Mouse (Mus musculus): ENCODE results near the gene Pak4. TPM values are rescaled to one million over a fixed set of nuclear protein-coding genes. Genes with fewer than 3 reads are reported as not detected.
"Not testable (repeated sequence)": the region's sequence is repeated elsewhere in the genome, so short reads cannot be mapped to it uniquely, and the experiment has no call there.

The Pak4 gene
- polyA plus RNA-seq, 1 experiment from 2014 or later: 36.1 TPM

DNA sequence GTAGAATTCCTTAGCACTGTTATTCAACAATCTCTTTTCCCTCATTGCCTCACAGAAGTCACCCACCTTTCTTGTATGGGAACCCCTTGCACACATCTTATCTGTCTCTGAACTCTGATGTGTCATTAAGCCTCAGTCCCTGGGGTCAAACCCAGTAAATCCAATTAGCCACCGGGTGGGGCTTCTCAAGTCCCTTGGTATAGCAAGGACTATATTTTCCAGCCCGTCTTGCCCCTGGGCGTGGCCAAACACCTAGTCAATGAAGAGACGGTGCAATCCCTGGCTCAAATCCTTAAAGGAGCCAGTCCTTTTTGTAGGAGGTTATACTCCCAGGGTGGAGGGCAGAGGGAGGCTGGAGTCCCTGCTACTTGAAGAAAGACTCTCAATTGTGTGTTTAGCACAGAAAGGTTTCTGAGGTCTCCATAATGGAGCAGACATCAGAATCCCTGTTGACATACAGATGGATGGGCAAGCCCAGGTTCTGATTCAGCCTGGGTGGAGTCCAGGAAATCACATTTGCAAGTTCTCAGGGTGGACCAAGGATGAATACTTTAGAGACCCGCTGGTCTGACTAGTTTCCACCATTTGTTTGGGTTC lies 41.9 kb downstream of the Pak4 start:
- no peak overlapping the region for H3K9ac ChIP-seq
- no peak overlapping the region for H3K4me3 ChIP-seq
- WGBS: 7% methylated on average over 5 of the region's 5 CpGs
- H3K27ac ChIP-seq: no peak overlapping the region
- no peaks in the 10 kb centered on the region for H3K27me3 ChIP-seq
- peaks cover 26% of the 10 kb centered on the region for H3K36me3 ChIP-seq (ENCODE audit: poor library complexity, severe bottlenecking)
- no peaks in the 10 kb centered on the region for H3K4me1 ChIP-seq
- no peak for ATAC-seq
- H3K4me2 ChIP-seq: no peak overlapping the region
- H3K9me3 ChIP-seq (replicated peaks): 0 out of 2 replicates have a peak, but pooled peaks cover 3% of the 10 kb centered on the region

DNA sequence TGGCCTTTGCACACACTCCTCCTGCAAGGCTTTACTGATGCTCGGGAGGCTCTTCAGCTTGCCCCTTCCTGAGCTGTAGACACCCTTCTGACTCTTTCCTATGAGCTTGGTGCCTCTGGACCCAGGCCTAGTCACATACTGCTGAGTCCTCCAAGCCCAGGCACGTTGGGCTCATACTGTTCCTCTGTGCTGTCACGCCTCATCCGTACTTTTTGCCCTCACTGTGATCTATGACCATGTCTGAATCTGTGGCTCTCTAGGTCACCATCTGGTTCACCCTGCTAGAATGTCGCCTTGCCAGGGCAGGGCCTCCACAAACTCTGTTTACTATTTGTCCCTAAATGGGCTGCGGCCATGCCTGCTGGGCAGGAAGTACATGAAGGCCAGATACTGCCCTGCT lies 44.9 kb downstream of the Pak4 start:
- Histone ChIP-seq H3K9ac (no peak overlapping the region), H3K4me3 (no peak overlapping the region), H3K27ac (no peak overlapping the region), H3K4me2 (no peak overlapping the region), H3K9me3 (replicated peaks) (0 out of 2 replicates have a peak, but pooled peaks cover 3% of the 10 kb centered on the region), H3K4me1 (no peaks in the 10 kb centered on the region), H3K27me3 (peaks cover 6% of the 10 kb centered on the region; the same call in 1 of the 2 replicates), H3K36me3 (ENCODE audit: poor library complexity, severe bottlenecking) (no peaks in the 10 kb centered on the region)
- WGBS: 95% methylated on average over 6 of the region's 6 CpGs
- ATAC-seq: no peak

DNA sequence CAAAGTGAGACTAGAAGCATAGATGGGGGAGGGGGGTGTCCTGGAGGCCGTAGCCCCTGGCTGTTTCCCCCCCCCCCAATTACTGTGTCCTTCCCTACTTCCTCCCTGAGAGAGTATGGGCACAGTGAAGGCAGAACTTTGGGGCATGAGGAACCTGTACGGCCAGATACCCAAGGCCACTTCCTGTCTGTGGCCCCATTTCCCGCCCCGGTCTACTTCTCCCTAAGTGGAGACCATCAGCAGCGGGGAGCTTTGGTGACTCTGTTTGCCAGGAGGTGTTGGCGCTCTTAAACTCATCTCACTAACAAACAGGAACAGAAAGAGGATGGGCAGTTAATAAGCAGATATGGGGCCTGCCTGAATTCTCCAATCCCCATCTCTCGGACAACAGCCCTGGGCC lies 50.4 kb downstream of the Pak4 start:
- H3K4me3 ChIP-seq: no peak overlapping the region
- no peak overlapping the region for H3K4me2 ChIP-seq
- no peak overlapping the region for H3K27ac ChIP-seq
- no peak overlapping the region for H3K9ac ChIP-seq
- peaks cover 58% of the 10 kb centered on the region for H3K27me3 ChIP-seq
- no peak for ATAC-seq
- 70% methylated on average over 7 of the region's 7 CpGs for WGBS
- H3K4me1 ChIP-seq: peaks cover 19% of the 10 kb centered on the region
- no peaks in the 10 kb centered on the region for H3K9me3 ChIP-seq (replicated peaks)
- H3K36me3 ChIP-seq (ENCODE audit: poor library complexity, severe bottlenecking): no peaks in the 10 kb centered on the region

DNA sequence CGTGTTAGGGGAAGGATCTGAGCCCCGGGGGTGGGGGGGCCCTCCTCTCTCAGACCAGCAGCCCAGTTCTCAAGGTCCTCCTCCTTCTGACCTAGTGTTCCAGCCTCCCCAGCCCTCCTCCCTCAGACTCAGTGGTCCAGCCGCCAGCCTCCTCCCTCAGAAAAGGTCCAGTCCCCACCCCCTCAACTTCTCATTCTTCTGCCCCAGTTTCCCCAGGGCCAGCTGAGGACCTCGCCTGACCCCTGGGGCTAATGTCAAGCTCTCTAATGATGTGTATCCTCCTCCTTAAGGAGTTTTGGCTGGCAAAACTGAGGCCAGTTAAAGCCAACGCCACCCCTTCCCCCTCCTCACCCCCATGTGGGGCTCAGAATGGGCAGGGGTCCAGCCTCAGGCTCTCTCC lies 50.8 kb downstream of the Pak4 start, which contains the start of gene Nccrp1:
TSS of gene Nccrp1 (minus strand) at position 101 of the 400 bp plus-strand sequence.
- Histone ChIP-seq H3K27ac (no peak within 1 kb of the TSS), H3K4me2 (peak within 1 kb of the TSS; percentile 58), H3K9ac (peak within 1 kb of the TSS; percentile 38), H3K27me3 (peaks cover 58% of the 10 kb centered on the region), H3K9me3 (replicated peaks) (no peaks in the 10 kb centered on the region), H3K4me1 (peaks cover 19% of the 10 kb centered on the region), H3K4me3 (peak within 1 kb of the TSS; percentile 30), H3K36me3 (ENCODE audit: poor library complexity, severe bottlenecking) (no peaks in the 10 kb centered on the region)
- WGBS: 13% methylated on average over 3 of the region's 5 CpGs
- no peak for ATAC-seq

DNA sequence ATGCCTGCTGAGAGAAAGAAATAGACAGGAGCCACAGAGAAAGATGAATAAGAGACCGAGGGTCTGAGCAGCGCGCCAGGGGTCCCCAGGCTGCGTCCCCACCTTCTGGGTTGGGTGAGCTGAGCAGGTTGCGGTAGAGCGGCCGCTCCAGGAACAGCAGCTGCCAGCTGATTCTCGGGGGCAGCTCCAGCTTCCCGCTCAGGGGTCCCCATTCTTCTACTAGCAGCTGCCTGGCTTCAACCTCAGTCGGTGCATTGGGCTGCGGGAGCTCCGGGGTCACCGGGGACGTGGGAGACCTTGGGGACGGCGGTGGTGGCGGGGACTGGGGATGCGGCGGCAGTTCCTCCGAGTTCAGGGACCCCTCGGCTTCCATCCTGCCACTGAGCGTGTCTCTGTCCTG lies 51.3 kb downstream of the Pak4 start:
- Histone ChIP-seq H3K9me3 (replicated peaks) (no peaks in the 10 kb centered on the region), H3K27ac (no peak overlapping the region), H3K4me2 (peak overlapping the region; percentile 58), H3K27me3 (peaks cover 58% of the 10 kb centered on the region), H3K4me1 (peaks cover 19% of the 10 kb centered on the region), H3K36me3 (ENCODE audit: poor library complexity, severe bottlenecking) (no peaks in the 10 kb centered on the region), H3K4me3 (peak overlapping the region; percentile 30), H3K9ac (peak overlapping the region; percentile 38)
- no peak for ATAC-seq
- 3% methylated on average over 22 of the region's 22 CpGs for WGBS

DNA sequence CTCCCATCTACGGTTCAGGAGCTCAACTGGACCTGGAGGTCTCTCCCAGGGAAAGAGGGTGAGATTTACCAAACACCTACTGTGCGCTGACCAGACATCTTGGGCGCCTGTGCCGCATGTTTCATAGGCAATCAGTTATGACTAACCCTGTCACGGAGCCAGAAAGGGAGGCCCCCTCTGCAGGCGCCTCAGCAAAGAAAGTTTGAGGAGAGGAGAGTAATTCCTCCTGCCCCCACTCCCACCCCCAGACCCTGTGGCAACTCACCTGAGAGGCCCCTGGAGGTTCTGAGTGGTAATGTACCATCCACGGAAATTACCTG lies 52.1 kb downstream of the Pak4 start:
- H3K9me3 ChIP-seq (replicated peaks): no peaks in the 10 kb centered on the region
- H3K4me1 ChIP-seq: peaks cover 19% of the 10 kb centered on the region
- H3K9ac ChIP-seq: no peak overlapping the region
- no peak for ATAC-seq
- no peak overlapping the region for H3K27ac ChIP-seq
- no peak overlapping the region for H3K4me2 ChIP-seq
- no peak overlapping the region for H3K4me3 ChIP-seq
- peaks cover 58% of the 10 kb centered on the region for H3K27me3 ChIP-seq
- 51% methylated on average over 7 of the region's 7 CpGs for WGBS
- H3K36me3 ChIP-seq (ENCODE audit: poor library complexity, severe bottlenecking): no peaks in the 10 kb centered on the region

DNA sequence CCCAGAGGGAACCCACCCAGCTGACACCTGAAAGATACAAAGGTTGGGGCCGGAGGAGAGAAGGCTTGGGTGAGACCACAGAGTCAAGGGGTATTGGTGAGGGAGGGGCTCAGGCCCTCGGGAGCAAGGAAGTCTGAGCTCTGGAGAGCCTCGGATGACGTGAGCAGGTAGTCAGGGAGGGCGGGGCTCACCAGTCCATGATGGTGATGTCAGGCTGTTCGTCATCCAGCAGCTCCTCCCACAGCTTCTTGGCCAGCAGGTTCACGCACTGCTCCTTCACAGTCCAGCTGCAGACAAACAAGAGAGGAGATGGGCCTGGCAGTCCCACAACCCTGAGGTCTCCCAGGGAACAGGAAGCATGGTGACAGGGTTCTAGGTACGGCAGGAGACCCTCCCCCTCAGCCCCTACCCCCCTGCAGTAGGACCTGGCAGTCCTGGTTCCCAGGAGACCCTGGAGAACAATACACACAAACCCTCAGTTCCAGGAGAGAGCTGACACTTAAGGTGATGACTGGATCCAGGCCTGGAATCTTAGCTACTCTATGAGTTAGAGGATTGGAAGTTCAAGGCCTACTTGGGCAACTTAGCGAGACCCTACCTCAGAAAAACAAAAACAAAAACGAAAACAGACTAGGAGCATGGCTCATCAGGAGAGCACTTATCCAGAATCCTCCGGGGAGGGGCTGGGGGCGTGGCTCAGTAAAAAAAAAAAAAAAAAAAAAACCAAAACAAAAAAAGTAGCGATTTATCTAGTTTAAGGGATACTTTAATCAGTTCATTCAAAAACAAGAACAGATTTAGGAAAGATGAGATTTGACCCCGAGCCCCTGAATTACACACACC lies 52.7 kb downstream of the Pak4 start:
- no peak for ATAC-seq
- Histone ChIP-seq H3K9ac (no peak overlapping the region), H3K4me2 (no peak overlapping the region), H3K27me3 (peaks cover 58% of the 10 kb centered on the region), H3K9me3 (replicated peaks) (no peaks in the 10 kb centered on the region), H3K27ac (no peak overlapping the region), H3K36me3 (ENCODE audit: poor library complexity, severe bottlenecking) (no peaks in the 10 kb centered on the region), H3K4me3 (no peak overlapping the region), H3K4me1 (peaks cover 19% of the 10 kb centered on the region)
- 24% methylated on average over 14 of the region's 14 CpGs for WGBS

DNA sequence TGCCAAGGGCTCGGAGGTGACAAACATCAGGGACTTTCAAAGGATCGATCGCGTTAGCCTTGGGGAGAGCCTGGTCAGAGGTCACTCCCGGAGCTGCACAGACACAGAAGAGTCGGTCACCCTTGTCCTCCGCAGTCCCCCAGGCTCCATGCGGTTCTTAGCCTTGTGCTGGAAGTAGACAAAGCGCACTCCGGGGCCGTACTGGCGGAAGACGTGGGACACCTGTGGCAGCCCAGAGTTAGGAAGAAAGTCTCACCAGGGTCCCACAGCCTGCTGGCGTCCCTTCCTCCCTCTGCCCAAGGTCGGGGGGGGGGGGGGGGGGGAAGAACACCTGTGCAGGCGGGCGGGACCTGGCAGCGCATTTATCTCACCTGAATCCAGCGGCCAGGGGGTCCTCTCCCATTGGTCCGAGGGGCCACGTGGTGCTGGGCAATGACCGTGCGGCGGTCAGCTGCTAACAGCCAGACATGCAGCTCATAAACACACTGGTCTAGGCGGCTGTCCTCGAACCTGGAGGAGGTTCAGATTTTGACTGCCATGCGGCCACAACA lies 53.9 kb downstream of the Pak4 start:
- no peak overlapping the region for H3K27ac ChIP-seq
- peaks cover 19% of the 10 kb centered on the region for H3K4me1 ChIP-seq
- H3K27me3 ChIP-seq: peaks cover 58% of the 10 kb centered on the region
- no peak overlapping the region for H3K9ac ChIP-seq
- no peaks in the 10 kb centered on the region for H3K9me3 ChIP-seq (replicated peaks)
- H3K36me3 ChIP-seq (ENCODE audit: poor library complexity, severe bottlenecking): no peaks in the 10 kb centered on the region
- H3K4me2 ChIP-seq: peak overlapping the region; percentile 46
- no peak for ATAC-seq
- WGBS: 3% methylated on average over 22 of the region's 27 CpGs
- peak overlapping the region; percentile 13; the same call in 1 of the 2 replicates for H3K4me3 ChIP-seq

DNA sequence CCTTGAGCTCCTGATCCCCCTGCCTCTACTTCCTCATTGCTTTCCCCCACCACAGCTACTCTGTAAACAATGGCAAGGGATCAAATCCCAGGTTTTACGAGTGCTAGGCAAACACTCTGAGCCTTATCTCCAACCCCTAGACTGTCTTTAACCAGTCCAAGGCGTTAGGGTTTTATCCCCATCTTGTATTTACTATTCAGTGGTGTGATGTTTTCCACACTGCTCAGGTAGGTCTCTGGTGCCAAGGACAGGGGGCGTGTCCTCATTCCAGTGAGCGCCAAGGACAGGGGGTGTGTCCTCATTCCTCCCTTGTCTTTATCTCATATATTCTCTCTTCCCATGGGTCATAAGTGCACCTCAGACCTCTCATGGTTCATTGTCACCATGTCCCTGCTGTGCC lies 57.5 kb downstream of the Pak4 start, which contains the start of gene Sycn:
TSS of gene Sycn (plus strand) at position 360 of the 400 bp plus-strand sequence.
- Histone ChIP-seq H3K27me3 (peaks cover 26% of the 10 kb centered on the region), H3K9ac (no peak within 1 kb of the TSS), H3K4me2 (no peak within 1 kb of the TSS), H3K4me1 (peaks cover 7% of the 10 kb centered on the region; the same call in 1 of the 2 replicates), H3K4me3 (no peak within 1 kb of the TSS), H3K36me3 (ENCODE audit: poor library complexity, severe bottlenecking) (no peaks in the 10 kb centered on the region), H3K27ac (no peak within 1 kb of the TSS), H3K9me3 (replicated peaks) (no peaks in the 10 kb centered on the region)
- WGBS: 82% methylated on average over 4 of the region's 4 CpGs
- no peak for ATAC-seq

DNA sequence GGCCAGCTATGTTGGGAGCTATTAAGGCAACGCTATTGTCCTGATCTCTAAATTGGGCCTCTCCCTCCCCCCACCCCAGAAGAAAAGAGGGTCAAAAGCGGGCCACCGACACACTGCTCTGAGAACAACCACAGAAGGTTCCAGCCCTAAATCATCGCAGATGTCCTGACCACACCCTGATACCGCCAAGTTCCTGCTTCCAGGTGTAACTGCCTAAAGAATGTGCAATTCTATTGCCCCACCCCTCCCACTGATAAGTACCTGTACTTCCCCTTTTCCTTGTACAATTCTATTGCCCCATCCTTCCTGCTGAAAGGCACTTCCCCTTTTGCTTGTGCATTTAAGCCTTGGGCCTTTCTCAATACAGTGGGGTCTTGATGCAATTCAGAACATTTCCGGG lies 59.1 kb downstream of the Pak4 start:
- H3K27ac ChIP-seq: not testable (repeated sequence)

DNA sequence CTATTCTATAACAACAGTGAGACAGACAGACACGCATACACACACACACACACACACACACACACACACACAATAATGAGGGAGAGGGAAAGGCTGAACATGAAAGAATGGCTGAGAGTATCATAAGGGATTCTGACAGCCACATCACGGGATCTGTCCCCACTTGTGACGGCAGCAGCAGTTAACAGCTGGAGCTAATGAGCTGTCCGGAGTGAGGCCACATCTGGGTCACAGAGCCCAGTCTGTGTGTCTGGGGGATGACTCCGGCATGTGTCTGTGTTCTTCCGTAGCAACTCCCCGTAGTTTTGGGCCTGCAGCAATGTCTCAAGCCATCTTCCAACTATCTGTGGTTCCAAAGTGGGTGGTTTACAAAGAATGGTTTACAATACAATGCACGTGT lies 66.0 kb downstream of the Pak4 start:
- WGBS: 88% methylated on average over 8 of the region's 8 CpGs
- Histone ChIP-seq H3K4me3 (no peak overlapping the region), H3K4me1 (no peaks in the 10 kb centered on the region), H3K9ac (no peak overlapping the region), H3K9me3 (replicated peaks) (no peaks in the 10 kb centered on the region), H3K27me3 (0 out of 2 replicates have a peak, but pooled peaks cover 3% of the 10 kb centered on the region), H3K4me2 (no peak overlapping the region), H3K27ac (no peak overlapping the region), H3K36me3 (ENCODE audit: poor library complexity, severe bottlenecking) (no peaks in the 10 kb centered on the region)
- no peak for ATAC-seq

More for the DNA sequence above, 59.1 kb downstream of the Pak4 start:
- not testable (repeated sequence) for ATAC-seq; H3K9me3 ChIP-seq (replicated peaks); H3K4me1 ChIP-seq; H3K36me3 ChIP-seq (ENCODE audit: poor library complexity, severe bottlenecking); H3K9ac ChIP-seq; H3K4me2 ChIP-seq; H3K27me3 ChIP-seq; H3K4me3 ChIP-seq
- 85% methylated on average over 6 of the region's 6 CpGs for WGBS

Measured in forebrain, embryonic 13.5 days (tissue).